Mouse (Mus musculus) intestine, embryonic 15.5 days (tissue): ENCODE measurements around the gene 1700021F07Rik. TPM values are rescaled to one million over a fixed set of nuclear protein-coding genes. Genes with fewer than 3 reads are reported as not detected.

Experiments used
- ATAC-seq: fragments of 200-750 bp; cut with Nextera tagmentation; 2 replicates; pipeline ENCODE4 v1.8.0; 2017; ENCODE audit warnings: moderate TSS enrichment, moderate library complexity
- H3K27ac ChIP-seq: fragments of 300-500 bp; sonication (generic); 2 replicates; pipeline ENCODE4 v1.5.1; 2015; ENCODE audit warnings: mild to moderate bottlenecking, inconsistent platforms
- H3K27me3 ChIP-seq: fragments of 300-500 bp; sonication (generic); replicated peaks from 2 replicates; pipeline ENCODE4 v1.6.1; 2015; ENCODE audit warnings: inconsistent platforms
- H3K36me3 ChIP-seq: fragments of 300-500 bp; sonication (generic); 2 replicates; pipeline ENCODE4 v1.6.1; 2015; ENCODE audit warnings: inconsistent platforms
- H3K4me1 ChIP-seq: fragments of 300-500 bp; sonication (generic); replicated peaks from 2 replicates; pipeline ENCODE4 v1.6.1; 2015; ENCODE audit warnings: inconsistent platforms
- H3K4me2 ChIP-seq: fragments of 300-500 bp; sonication (generic); replicated peaks from 2 replicates; pipeline ENCODE4 v1.6.1; 2015; ENCODE audit warnings: mild to moderate bottlenecking, inconsistent platforms
- H3K4me3 ChIP-seq: fragments of 300-500 bp; sonication (generic); replicated peaks from 2 replicates; pipeline ENCODE4 v1.5.1; 2015; ENCODE audit warnings: inconsistent platforms
- H3K9ac ChIP-seq: fragments of 300-500 bp; sonication (generic); 2 replicates; pipeline ENCODE4 v1.6.1; 2015; ENCODE audit warnings: inconsistent platforms
- H3K9me3 ChIP-seq: fragments of 300-500 bp; sonication (generic); 2 replicates; pipeline ENCODE4 v1.6.1; 2016; ENCODE audit warnings: inconsistent platforms
- WGBS: fragments of 180-500 bp; shearing (Covaris S2); methylation state at CpG from one replicate; pipeline ENCODE4 v1.1.7; 2015; 5-methylcytosine and 5-hydroxymethylcytosine counted together
- polyA plus RNA-seq: library from polyadenylated mRNA; unstranded; fragments of >200 nt; fragmentation: Nextera tagmentation; extraction: Ambion mirVana; gene quantifications from 2 replicates; pipeline ENCODE4 v1.2.1, GENCODE M21; 2015

The 1700021F07Rik gene
- polyA plus RNA-seq, 1 experiment from 2014 or later = not detected

GRCm38 (mm10) chr2:173535886-173536285 lies 13.5 kb downstream of the 1700021F07Rik start:
- Histone ChIP-seq H3K27ac (no peak overlapping the region), H3K4me3 (no peak overlapping the region), H3K27me3 (no peaks in the 10 kb centered on the region), H3K9ac (no peak overlapping the region), H3K4me2 (peak overlapping the region; percentile 14; the same call in 1 of the 2 replicates), H3K4me1 (peaks cover 5% of the 10 kb centered on the region; the same call in 1 of the 2 replicates), H3K9me3 (no peaks in the 10 kb centered on the region), H3K36me3 (no peaks in the 10 kb centered on the region)
- peak; percentile 67 for ATAC-seq
- 76% methylated on average over 9 of the region's 9 CpGs for WGBS

GRCm38 (mm10) chr2:173539781-173540180 lies 17.4 kb downstream of the 1700021F07Rik start:
- WGBS = 50% methylated on average over 15 of the region's 15 CpGs
- Histone ChIP-seq H3K4me1 (0 out of 2 replicates have a peak, but pooled peaks cover 3% of the 10 kb centered on the region), H3K9me3 (no peaks in the 10 kb centered on the region), H3K4me3 (no peak overlapping the region), H3K36me3 (no peaks in the 10 kb centered on the region), H3K4me2 (no peak overlapping the region), H3K27ac (no peak overlapping the region), H3K27me3 (no peaks in the 10 kb centered on the region), H3K9ac (no peak overlapping the region)
- no peak for ATAC-seq

GRCm38 (mm10) chr2:173541748-173542147 lies 19.4 kb downstream of the 1700021F07Rik start:
- Histone ChIP-seq H3K27me3 (no peaks in the 10 kb centered on the region), H3K36me3 (no peaks in the 10 kb centered on the region), H3K27ac (no peak overlapping the region), H3K9ac (no peak overlapping the region), H3K4me3 (no peak overlapping the region), H3K4me2 (no peak overlapping the region), H3K9me3 (no peaks in the 10 kb centered on the region), H3K4me1 (no peaks in the 10 kb centered on the region)
- WGBS = 69% methylated on average over 4 of the region's 4 CpGs
- no peak for ATAC-seq

GRCm38 (mm10) chr2:173542716-173543115 lies 20.3 kb downstream of the 1700021F07Rik start:
- Histone ChIP-seq H3K4me2 (no peak overlapping the region), H3K4me3 (no peak overlapping the region), H3K9me3 (no peaks in the 10 kb centered on the region), H3K9ac (no peak overlapping the region), H3K4me1 (no peaks in the 10 kb centered on the region), H3K36me3 (no peaks in the 10 kb centered on the region), H3K27me3 (no peaks in the 10 kb centered on the region), H3K27ac (no peak overlapping the region)
- 90% methylated on average over 4 of the region's 4 CpGs for WGBS
- no peak for ATAC-seq

- H3K27ac ChIP-seq = no peak overlapping the region
- H3K4me3 ChIP-seq = no peak overlapping the region
- H3K4me1 ChIP-seq = no peaks in the 10 kb centered on the region
- 41% methylated on average over 15 of the region's 15 CpGs for WGBS
- ATAC-seq = peak; percentile 86
- no peaks in the 10 kb centered on the region for H3K9me3 ChIP-seq
- H3K36me3 ChIP-seq = no peaks in the 10 kb centered on the region
- H3K9ac ChIP-seq = no peak overlapping the region
- H3K27me3 ChIP-seq = no peaks in the 10 kb centered on the region
- H3K4me2 ChIP-seq = 0 out of 2 replicates have a peak overlapping the region, but pooled peaks have one; percentile 5
Measured at GRCm38 (mm10) chr2:173545992-173546703, 23.8 kb downstream of the 1700021F07Rik start.

- no peak overlapping the region for H3K4me3 ChIP-seq
- H3K9ac ChIP-seq = no peak overlapping the region
- no peak overlapping the region for H3K27ac ChIP-seq
- ATAC-seq = no peak
- WGBS = 84% methylated on average over 10 of the region's 10 CpGs
- H3K36me3 ChIP-seq = no peaks in the 10 kb centered on the region
- no peak overlapping the region for H3K4me2 ChIP-seq
- no peaks in the 10 kb centered on the region for H3K4me1 ChIP-seq
- H3K27me3 ChIP-seq = no peaks in the 10 kb centered on the region
- H3K9me3 ChIP-seq = no peaks in the 10 kb centered on the region
Measured at GRCm38 (mm10) chr2:173549236-173549635, 26.9 kb downstream of the 1700021F07Rik start.

- 64% methylated on average over 6 of the region's 6 CpGs for WGBS
- no peaks in the 10 kb centered on the region for H3K27me3 ChIP-seq
- H3K4me1 ChIP-seq = no peaks in the 10 kb centered on the region
Measured at GRCm38 (mm10) chr2:173550681-173551080, 28.3 kb downstream of the 1700021F07Rik start.

GRCm38 (mm10) chr2:173553863-173554262 lies 31.5 kb downstream of the 1700021F07Rik start:
- H3K4me2 ChIP-seq = no peak overlapping the region
- no peaks in the 10 kb centered on the region for H3K36me3 ChIP-seq
- no peak overlapping the region for H3K9ac ChIP-seq
- peak; percentile 52; the same call in 1 of the 2 replicates for ATAC-seq
- WGBS = 42% methylated on average over 9 of the region's 9 CpGs
- no peak overlapping the region for H3K4me3 ChIP-seq
- H3K27ac ChIP-seq = no peak overlapping the region
- no peaks in the 10 kb centered on the region; the same call in 1 of the 2 replicates for H3K4me1 ChIP-seq
- H3K27me3 ChIP-seq = no peaks in the 10 kb centered on the region
- H3K9me3 ChIP-seq = no peaks in the 10 kb centered on the region

More at GRCm38 (mm10) chr2:173550681-173551080, 28.3 kb downstream of the 1700021F07Rik start:
- H3K9ac ChIP-seq = no peak overlapping the region
- H3K4me2 ChIP-seq = no peak overlapping the region
- no peak overlapping the region for H3K4me3 ChIP-seq
- no peak overlapping the region for H3K27ac ChIP-seq
- H3K9me3 ChIP-seq = no peaks in the 10 kb centered on the region
- H3K36me3 ChIP-seq = no peaks in the 10 kb centered on the region
- no peak for ATAC-seq

- no peak overlapping the region for H3K4me3 ChIP-seq
- peak overlapping the region; percentile 69 for H3K27ac ChIP-seq
- ATAC-seq = peak; percentile 67
- no peaks in the 10 kb centered on the region for H3K9me3 ChIP-seq
- H3K4me2 ChIP-seq = no peak overlapping the region
- H3K4me1 ChIP-seq = no peaks in the 10 kb centered on the region; the same call in 1 of the 2 replicates
- no peaks in the 10 kb centered on the region for H3K27me3 ChIP-seq
- 39% methylated on average over 12 of the region's 12 CpGs for WGBS
- no peaks in the 10 kb centered on the region for H3K36me3 ChIP-seq
- no peak overlapping the region for H3K9ac ChIP-seq
Measured at GRCm38 (mm10) chr2:173558754-173559396, 36.5 kb downstream of the 1700021F07Rik start.

GRCm38 (mm10) chr2:173561851-173562442 lies 39.6 kb downstream of the 1700021F07Rik start:
- no peak for ATAC-seq
- 40% methylated on average over 5 of the region's 5 CpGs for WGBS
- no peak overlapping the region for H3K27ac ChIP-seq
- H3K4me3 ChIP-seq = no peak overlapping the region
- H3K9ac ChIP-seq = no peak overlapping the region
- no peaks in the 10 kb centered on the region for H3K36me3 ChIP-seq
- peaks cover 7% of the 10 kb centered on the region for H3K4me1 ChIP-seq
- no peak overlapping the region for H3K4me2 ChIP-seq
- no peaks in the 10 kb centered on the region for H3K27me3 ChIP-seq
- no peaks in the 10 kb centered on the region for H3K9me3 ChIP-seq

- no peaks in the 10 kb centered on the region for H3K9me3 ChIP-seq
- H3K27me3 ChIP-seq = no peaks in the 10 kb centered on the region
- H3K36me3 ChIP-seq = no peaks in the 10 kb centered on the region
- WGBS = 60% methylated on average over 7 of the region's 7 CpGs
- peaks cover 7% of the 10 kb centered on the region for H3K4me1 ChIP-seq
- H3K4me3 ChIP-seq = no peak overlapping the region
- H3K27ac ChIP-seq = 0 out of 2 replicates have a peak overlapping the region, but pooled peaks have one; percentile 6
- no peak overlapping the region for H3K4me2 ChIP-seq
- no peak; the same call in 1 of the 2 replicates for ATAC-seq
- no peak overlapping the region for H3K9ac ChIP-seq
Measured at GRCm38 (mm10) chr2:173563336-173563735, 41.0 kb downstream of the 1700021F07Rik start.

- H3K4me1 ChIP-seq = peaks cover 7% of the 10 kb centered on the region
- no peaks in the 10 kb centered on the region for H3K9me3 ChIP-seq
- ATAC-seq = peak; percentile 42; the same call in 1 of the 2 replicates
- H3K4me2 ChIP-seq = no peak overlapping the region
- no peak overlapping the region for H3K4me3 ChIP-seq
- peak overlapping the region; percentile 54 for H3K27ac ChIP-seq
- no peaks in the 10 kb centered on the region for H3K36me3 ChIP-seq
- H3K9ac ChIP-seq = no peak overlapping the region
- H3K27me3 ChIP-seq = no peaks in the 10 kb centered on the region
- WGBS = 24% methylated on average over 9 of the region's 9 CpGs
Measured at GRCm38 (mm10) chr2:173564179-173564578, 41.8 kb downstream of the 1700021F07Rik start.
